Mouse (Mus musculus) lung, postnatal 4 days (tissue): ENCODE data around the gene Ubtf.

Experiments
- DNase-seq, 2 experiments: peaks; one replicate each; pipeline ENCODE4 v3.0.0; 2021

Gene Ubtf

GRCm38 (mm10) chr11:102344458-102344857 lies 24.9 kb upstream of the Ubtf start:
- no peak for DNase-seq

- DNase-seq: no peak
These were observed 23.2 kb upstream of the Ubtf start for GRCm38 (mm10) chr11:102342742-102343141.

GRCm38 (mm10) chr11:102341101-102341500 lies 21.6 kb upstream of the Ubtf start:
- DNase-seq: no peak

- DNase-seq: no peak
These were observed 20.1 kb upstream of the Ubtf start for GRCm38 (mm10) chr11:102339624-102340023.

- peak; percentile 76 to 85 for DNase-seq
These were observed 19.7 kb upstream of the Ubtf start for GRCm38 (mm10) chr11:102339195-102339594.

- DNase-seq: peak; percentile 89 to 93
These were observed 19.0 kb upstream of the Ubtf start for GRCm38 (mm10) chr11:102338561-102338960.

- no peak for DNase-seq
These were observed 18.4 kb upstream of the Ubtf start for GRCm38 (mm10) chr11:102337921-102338320.

GRCm38 (mm10) chr11:102336191-102336590 lies 16.6 kb upstream of the Ubtf start:
- DNase-seq: no peak

- no peak for DNase-seq
These were observed 15.6 kb upstream of the Ubtf start for GRCm38 (mm10) chr11:102334973-102335700.

- DNase-seq: no peak
These were observed 14.5 kb upstream of the Ubtf start for GRCm38 (mm10) chr11:102334010-102334409.

- no peak for DNase-seq
These were observed 13.5 kb upstream of the Ubtf start for GRCm38 (mm10) chr11:102333061-102333460.

GRCm38 (mm10) chr11:102331806-102332205 lies 12.3 kb upstream of the Ubtf start:
- no peak for DNase-seq

GRCm38 (mm10) chr11:102330039-102330438 lies 10.5 kb upstream of the Ubtf start:
- no peak for DNase-seq

GRCm38 (mm10) chr11:102329518-102329917 lies 10.0 kb upstream of the Ubtf start:
- DNase-seq: no peak

- no peak for DNase-seq
These were observed 8.3 kb upstream of the Ubtf start for GRCm38 (mm10) chr11:102327839-102328238.

GRCm38 (mm10) chr11:102327250-102327649 lies 7.7 kb upstream of the Ubtf start:
- no peak for DNase-seq

- no peak for DNase-seq
These were observed 4.0 kb upstream of the Ubtf start for GRCm38 (mm10) chr11:102323516-102323915.

GRCm38 (mm10) chr11:102321931-102322330 lies 2.4 kb upstream of the Ubtf start:
- no peak for DNase-seq

GRCm38 (mm10) chr11:102320686-102321005 lies 1.1 kb upstream of the Ubtf start:
- peak; percentile 79 to 86 for DNase-seq

- DNase-seq: peak; percentile 82 to 90
These were observed 571 bp upstream of the Ubtf start for GRCm38 (mm10) chr11:102319941-102320685.

- peak; percentile 70 to 76 for DNase-seq
These were observed 749 bp downstream of the Ubtf start for GRCm38 (mm10) chr11:102318576-102319409.

GRCm38 (mm10) chr11:102317901-102318575 lies 1.5 kb downstream of the Ubtf start:
- peak; percentile 84 to 90 for DNase-seq
